Mouse (Mus musculus): ENCODE data around the gene Tet3. TPM values are rescaled to one million over a fixed set of nuclear protein-coding genes. Genes with fewer than 3 reads are reported as not detected.
A peak's percentile ranks its signal among the peaks of the same experiment; 100 is the strongest.

Tet3 gene
- 43.6 and 52.2 TPM in 2 replicates for polyA plus RNA-seq (2014; fragmentation: Nextera tagmentation; extraction: Ambion mirVana)

- DNase-seq (ENCODE audit: low spot score) = no peak
- WGBS = 92% methylated on average over 4 of the region's 4 CpGs
- no peaks in the 10 kb centered on the region for H3K9me3 ChIP-seq (ENCODE audit: control insufficient read depth, low read length)
- no peak within 1 kb of the TSS for H3K4me2 ChIP-seq (replicated peaks)
- no peak within 1 kb of the TSS for H3K4me3 ChIP-seq (replicated peaks; ENCODE audit: low read length)
- H3K27me3 ChIP-seq (ENCODE audit: control insufficient read depth, insufficient read depth, low read length) = no peaks in the 10 kb centered on the region
- ATAC-seq (ENCODE audit: low FRiP score) = no peak
- peaks cover 14% of the 10 kb centered on the region for H3K4me1 ChIP-seq (replicated peaks; ENCODE audit: control insufficient read depth, insufficient read depth, low read length)
- no peak within 1 kb of the TSS for H3K27ac ChIP-seq
- H3K9ac ChIP-seq = no peak within 1 kb of the TSS
- H3K36me3 ChIP-seq (replicated peaks; ENCODE audit: control insufficient read depth, insufficient read depth) = no peaks in the 10 kb centered on the region
Measured at GRCm38 (mm10) chr6:83459034-83459644, at the start of gene Tet3. Gene Tet3, minus strand, starts transcription at chr6:83459084.

GRCm38 (mm10) chr6:83507168-83507546 is 48.3 kb upstream of the Tet3 start:
- H3K27ac ChIP-seq = peak overlapping the region; percentile 95
- 34% methylated on average over 6 of the region's 6 CpGs for WGBS
- DNase-seq (ENCODE audit: low spot score) (no peak), ATAC-seq (ENCODE audit: low FRiP score) (0 out of 2 replicates have a peak, but pooled peaks have one; percentile 15)
- H3K9me3 ChIP-seq (ENCODE audit: control insufficient read depth, low read length) = no peaks in the 10 kb centered on the region
- 0 out of 2 replicates have a peak, but pooled peaks cover 4% of the 10 kb centered on the region for H3K36me3 ChIP-seq (replicated peaks; ENCODE audit: control insufficient read depth, insufficient read depth)
- no peaks in the 10 kb centered on the region for H3K27me3 ChIP-seq (ENCODE audit: control insufficient read depth, insufficient read depth, low read length)
- peak overlapping the region; percentile 57 for H3K4me2 ChIP-seq (replicated peaks)
- H3K9ac ChIP-seq = peak overlapping the region; percentile 89
- peak overlapping the region; percentile 82 for H3K4me3 ChIP-seq (replicated peaks; ENCODE audit: low read length)
- H3K4me1 ChIP-seq (replicated peaks; ENCODE audit: control insufficient read depth, insufficient read depth, low read length) = peaks cover 14% of the 10 kb centered on the region

DNA sequence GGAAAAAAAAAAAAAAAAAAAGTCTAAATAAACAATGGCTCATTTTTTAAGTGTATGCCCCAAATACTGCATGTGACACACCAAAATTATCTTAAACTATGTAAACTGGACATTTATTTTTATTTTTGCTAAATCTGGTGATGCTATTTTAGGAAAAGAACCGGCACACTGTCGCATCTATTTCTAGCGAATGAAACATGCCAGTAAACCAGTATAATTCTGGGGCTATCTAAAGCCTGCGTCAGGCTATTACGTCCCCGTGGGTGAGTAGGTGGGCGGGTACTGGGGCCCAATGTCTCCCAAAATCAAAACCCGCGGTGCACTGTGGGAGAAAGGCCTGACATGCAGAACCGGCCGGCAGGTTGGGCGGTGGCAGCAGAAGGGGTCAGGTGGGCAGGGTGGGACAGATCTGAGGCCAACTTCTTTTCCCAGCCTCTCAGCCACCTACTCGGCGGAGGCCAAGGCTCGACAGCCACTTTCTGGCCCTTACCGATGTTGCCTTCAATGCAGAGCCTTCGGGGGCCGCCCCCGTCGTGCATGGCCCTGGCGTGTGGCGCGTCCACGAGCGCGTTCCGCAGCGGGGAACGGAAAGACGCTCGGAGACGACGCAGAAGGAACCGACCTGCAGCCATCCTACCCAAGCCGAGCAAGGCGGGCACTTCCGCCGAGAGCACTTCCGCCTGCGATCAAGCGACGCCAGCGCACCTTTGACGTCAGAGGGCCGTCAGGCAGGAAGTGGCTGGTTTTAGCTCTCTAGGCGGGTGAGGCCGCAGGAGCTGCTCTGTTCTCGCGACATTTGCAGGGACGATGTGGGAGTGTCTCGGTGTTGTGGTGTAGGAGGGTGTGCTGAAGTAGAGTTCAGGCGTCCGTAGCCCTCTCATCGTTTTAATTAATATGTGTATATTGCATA is 47.6 kb upstream of the Tet3 start, which contains the start of gene Dguok:
Dguok (minus strand) TSS at position 712 of the 910 bp plus-strand sequence.
- Histone ChIP-seq H3K4me2 (replicated peaks) (peak within 1 kb of the TSS; percentile 57), H3K9me3 (ENCODE audit: control insufficient read depth, low read length) (no peaks in the 10 kb centered on the region), H3K27ac (peak within 1 kb of the TSS; percentile 95), H3K36me3 (replicated peaks; ENCODE audit: control insufficient read depth, insufficient read depth) (0 out of 2 replicates have a peak, but pooled peaks cover 4% of the 10 kb centered on the region), H3K4me1 (replicated peaks; ENCODE audit: control insufficient read depth, insufficient read depth, low read length) (peaks cover 14% of the 10 kb centered on the region), H3K27me3 (ENCODE audit: control insufficient read depth, insufficient read depth, low read length) (no peaks in the 10 kb centered on the region), H3K4me3 (replicated peaks; ENCODE audit: low read length) (peak within 1 kb of the TSS; percentile 82), H3K9ac (peak within 1 kb of the TSS; percentile 89)
- under 1% methylated on average over 54 of the region's 54 CpGs for WGBS
- peak; percentile 99 for DNase-seq (ENCODE audit: low spot score)
- peak; percentile 99 for ATAC-seq (ENCODE audit: low FRiP score)

- H3K27ac ChIP-seq = peak overlapping the region; percentile 95; the same call in 1 of the 2 replicates
- no peak for DNase-seq (ENCODE audit: low spot score)
- H3K4me3 ChIP-seq (replicated peaks; ENCODE audit: low read length) = peak overlapping the region; percentile 82
- peaks cover 14% of the 10 kb centered on the region for H3K4me1 ChIP-seq (replicated peaks; ENCODE audit: control insufficient read depth, insufficient read depth, low read length)
- H3K9me3 ChIP-seq (ENCODE audit: control insufficient read depth, low read length) = no peaks in the 10 kb centered on the region
- peak overlapping the region; percentile 57 for H3K4me2 ChIP-seq (replicated peaks)
- no peak for ATAC-seq (ENCODE audit: low FRiP score)
- WGBS = 94% methylated on average over 4 of the region's 4 CpGs
- H3K36me3 ChIP-seq (replicated peaks; ENCODE audit: control insufficient read depth, insufficient read depth) = 0 out of 2 replicates have a peak, but pooled peaks cover 4% of the 10 kb centered on the region
- peak overlapping the region; percentile 89; the same call in 1 of the 2 replicates for H3K9ac ChIP-seq
- no peaks in the 10 kb centered on the region for H3K27me3 ChIP-seq (ENCODE audit: control insufficient read depth, insufficient read depth, low read length)
Measured at GRCm38 (mm10) chr6:83505554-83505953, 46.7 kb upstream of the Tet3 start.

- H3K4me1 ChIP-seq (replicated peaks; ENCODE audit: control insufficient read depth, insufficient read depth, low read length) = peaks cover 14% of the 10 kb centered on the region
- H3K9me3 ChIP-seq (ENCODE audit: control insufficient read depth, low read length) = no peaks in the 10 kb centered on the region
- no peak for DNase-seq (ENCODE audit: low spot score)
- H3K36me3 ChIP-seq (replicated peaks; ENCODE audit: control insufficient read depth, insufficient read depth) = 0 out of 2 replicates have a peak, but pooled peaks cover 4% of the 10 kb centered on the region
- no peak overlapping the region for H3K4me2 ChIP-seq (replicated peaks)
- H3K9ac ChIP-seq = no peak overlapping the region
- no peak for ATAC-seq (ENCODE audit: low FRiP score)
- no peaks in the 10 kb centered on the region for H3K27me3 ChIP-seq (ENCODE audit: control insufficient read depth, insufficient read depth, low read length)
- WGBS = 88% methylated on average over 3 of the region's 3 CpGs
- H3K27ac ChIP-seq = no peak overlapping the region
- no peak overlapping the region for H3K4me3 ChIP-seq (replicated peaks; ENCODE audit: low read length)
Measured at GRCm38 (mm10) chr6:83503361-83503760, 44.5 kb upstream of the Tet3 start.

DNA sequence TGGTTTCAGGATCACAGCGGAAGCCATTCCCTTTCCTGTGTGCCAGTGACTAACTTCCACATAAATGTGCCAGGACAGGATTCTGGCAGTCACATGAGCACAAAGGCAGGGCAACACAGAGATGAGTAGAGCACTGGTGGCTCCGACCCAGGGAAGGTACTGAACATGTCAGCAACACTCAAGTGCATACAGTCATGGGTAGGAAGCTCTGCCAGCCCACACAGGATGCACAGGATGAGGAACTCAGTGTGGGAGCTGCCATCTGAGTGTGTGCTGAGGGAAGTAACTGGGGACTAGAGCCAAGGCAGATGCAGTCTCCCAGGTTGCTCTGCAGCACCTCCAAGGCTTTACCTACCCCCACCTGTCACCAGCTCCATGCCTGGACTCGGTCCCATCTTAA is 43.8 kb upstream of the Tet3 start:
- 0 out of 2 replicates have a peak, but pooled peaks cover 4% of the 10 kb centered on the region for H3K36me3 ChIP-seq (replicated peaks; ENCODE audit: control insufficient read depth, insufficient read depth)
- no peak for ATAC-seq (ENCODE audit: low FRiP score)
- H3K4me3 ChIP-seq (replicated peaks; ENCODE audit: low read length) = no peak overlapping the region
- H3K9me3 ChIP-seq (ENCODE audit: control insufficient read depth, low read length) = no peaks in the 10 kb centered on the region
- H3K27ac ChIP-seq = no peak overlapping the region
- H3K9ac ChIP-seq = no peak overlapping the region
- H3K4me2 ChIP-seq (replicated peaks) = no peak overlapping the region
- WGBS = 92% methylated on average over 3 of the region's 3 CpGs
- no peaks in the 10 kb centered on the region for H3K27me3 ChIP-seq (ENCODE audit: control insufficient read depth, insufficient read depth, low read length)
- H3K4me1 ChIP-seq (replicated peaks; ENCODE audit: control insufficient read depth, insufficient read depth, low read length) = peaks cover 14% of the 10 kb centered on the region
- DNase-seq (ENCODE audit: low spot score) = no peak

DNA sequence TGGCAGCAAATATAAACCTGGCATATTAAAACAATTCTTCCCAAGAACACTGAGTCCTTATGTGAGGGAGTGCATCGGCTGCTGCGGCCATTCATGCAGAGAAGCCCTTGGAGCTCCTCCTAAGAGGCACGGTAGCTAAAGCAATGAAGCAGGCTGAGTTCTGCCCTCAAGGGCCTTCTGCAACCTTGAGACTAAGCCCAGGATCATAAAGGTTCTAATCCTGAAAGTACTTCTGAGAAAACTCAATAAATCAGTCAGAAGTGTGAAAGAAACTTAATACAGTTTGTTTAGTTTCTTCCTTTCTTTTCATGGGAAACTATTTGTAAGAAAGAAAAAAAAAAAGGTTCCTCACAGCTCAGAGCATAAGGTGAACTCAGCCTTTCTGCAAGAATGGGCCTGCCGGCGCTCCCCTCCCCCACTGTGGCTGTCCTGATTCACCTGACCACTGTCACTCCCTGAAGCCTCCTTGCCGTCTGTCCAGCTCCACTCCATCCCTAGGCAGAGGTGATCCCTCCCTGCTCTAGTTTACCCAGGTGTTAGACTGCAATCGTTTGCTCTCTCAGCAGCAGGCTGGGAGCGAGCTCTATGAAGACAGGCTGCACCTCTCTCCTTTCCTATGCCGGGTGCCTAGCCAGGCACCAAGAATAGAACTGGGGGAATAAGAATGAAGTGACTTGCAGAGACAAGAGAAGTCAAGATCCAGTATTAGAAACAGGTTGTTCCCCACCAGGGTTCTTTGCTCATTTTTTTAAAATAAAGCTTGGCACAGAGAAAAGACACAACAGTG is 42.8 kb upstream of the Tet3 start:
- Histone ChIP-seq H3K27ac (no peak overlapping the region), H3K27me3 (ENCODE audit: control insufficient read depth, insufficient read depth, low read length) (no peaks in the 10 kb centered on the region), H3K9ac (no peak overlapping the region), H3K36me3 (replicated peaks; ENCODE audit: control insufficient read depth, insufficient read depth) (0 out of 2 replicates have a peak, but pooled peaks cover 4% of the 10 kb centered on the region), H3K4me1 (replicated peaks; ENCODE audit: control insufficient read depth, insufficient read depth, low read length) (peaks cover 11% of the 10 kb centered on the region), H3K9me3 (ENCODE audit: control insufficient read depth, low read length) (no peaks in the 10 kb centered on the region), H3K4me2 (replicated peaks) (no peak overlapping the region), H3K4me3 (replicated peaks; ENCODE audit: low read length) (no peak overlapping the region)
- no peak for ATAC-seq (ENCODE audit: low FRiP score)
- 68% methylated on average over 9 of the region's 9 CpGs for WGBS
- DNase-seq (ENCODE audit: low spot score) = no peak

GRCm38 (mm10) chr6:83500462-83500861 is 41.6 kb upstream of the Tet3 start:
- H3K4me3 ChIP-seq (replicated peaks; ENCODE audit: low read length) = no peak overlapping the region
- H3K27ac ChIP-seq = no peak overlapping the region
- H3K9ac ChIP-seq = no peak overlapping the region
- H3K4me2 ChIP-seq (replicated peaks) = no peak overlapping the region
- peaks cover 4% of the 10 kb centered on the region for H3K4me1 ChIP-seq (replicated peaks; ENCODE audit: control insufficient read depth, insufficient read depth, low read length)
- DNase-seq (ENCODE audit: low spot score) = no peak
- H3K27me3 ChIP-seq (ENCODE audit: control insufficient read depth, insufficient read depth, low read length) = no peaks in the 10 kb centered on the region
- WGBS = 62% methylated on average over 3 of the region's 3 CpGs
- no peaks in the 10 kb centered on the region for H3K9me3 ChIP-seq (ENCODE audit: control insufficient read depth, low read length)
- peaks cover 10% of the 10 kb centered on the region; the same call in 1 of the 2 replicates for H3K36me3 ChIP-seq (replicated peaks; ENCODE audit: control insufficient read depth, insufficient read depth)
- no peak for ATAC-seq (ENCODE audit: low FRiP score)

Measured in hindbrain, embryonic 14.5 days (tissue).